Mouse (Mus musculus) olfactory bulb, adult 2 months (tissue): ENCODE measurements around the gene Ptpn21.

ENCODE experiments used
- CTCF ChIP-seq: fragments of 200-500 bp; IDR thresholded peaks from 2 replicates; pipeline ENCODE4 v1.5.1; 2012; ENCODE audit warnings: low read depth, mild to moderate bottlenecking, low read length, moderate library complexity; ENCODE audit not compliant: insufficient read depth
- POLR2A ChIP-seq: fragments of 200-500 bp; IDR thresholded peaks from 2 replicates; pipeline ENCODE4 v1.6.1; 2012; ENCODE audit warnings: mild to moderate bottlenecking, low read depth, low read length, moderate library complexity; ENCODE audit not compliant: insufficient read depth

GRCm38 (mm10) chr12:98733165-98733564 is 4.0 kb downstream of the Ptpn21 start:
- TF ChIP-seq POLR2A, result no peak
- no peak for TF ChIP-seq CTCF
